Mouse (Mus musculus) heart, embryonic 15.5 days (tissue): ENCODE measurements around the gene Zfp954. TPM values are rescaled to one million over a fixed set of nuclear protein-coding genes. Genes with fewer than 3 reads are reported as not detected.

Source experiments
- polyA plus RNA-seq: library from polyadenylated mRNA; unstranded; fragments of >200 nt; fragmentation: Nextera tagmentation; extraction: Ambion mirVana; gene quantifications from 2 replicates; pipeline ENCODE4 v1.2.1, GENCODE M21; 2015

Zfp954 gene
- polyA plus RNA-seq, 1 experiment from 2014 or later: 6.0 TPM

Other genes starting within 250 kb of the Zfp954 start
- gene Aurkc, start 126.2 kb downstream of the Zfp954 start, polyA plus RNA-seq: not detected in 2 replicates
- gene Zfp773, start 15.3 kb upstream of the Zfp954 start, polyA plus RNA-seq: 0.81 and 1.4 TPM in 2 replicates
- gene Zfp418, start 49.8 kb upstream of the Zfp954 start, polyA plus RNA-seq: 0.92 and 1.5 TPM in 2 replicates
- 4.2 and 4.7 TPM in 2 replicates for gene Zfp772, start 88.5 kb upstream of the Zfp954 start, polyA plus RNA-seq
- gene Vmn2r29, start 125.8 kb upstream of the Zfp954 start, polyA plus RNA-seq: 0.16 and 0.43 TPM in 2 replicates
- 3.4 and 3.6 TPM in 2 replicates for gene Gm45844, start 156.8 kb upstream of the Zfp954 start, polyA plus RNA-seq
- gene Clcn4, start 179.4 kb upstream of the Zfp954 start, polyA plus RNA-seq: 45.5 and 50.0 TPM in 2 replicates
- 0.03 TPM in 1 of 2 replicates, not detected in the other for gene Vmn2r30, start 216.1 kb upstream of the Zfp954 start, polyA plus RNA-seq